Mouse (Mus musculus) forebrain, postnatal 0 days (tissue): Measurements from ENCODE around the gene Srsf3. TPM values are rescaled to one million over a fixed set of nuclear protein-coding genes. Genes with fewer than 3 reads are reported as not detected.

Experiments
- ATAC-seq: fragments of 200-750 bp; cut with Nextera tagmentation; 2 replicates; pipeline ENCODE4 v1.8.0; 2017; ENCODE audit warnings: mild to moderate bottlenecking, moderate library complexity
- DNase-seq: peaks from one replicate; pipeline ENCODE4 v3.0.0-alpha.2; 2015
- H3K27ac ChIP-seq: fragments of 300-500 bp; sonication (generic); 2 replicates; pipeline ENCODE4 v1.5.1; 2014; ENCODE audit warnings: low read depth, mild to moderate bottlenecking, antibody characterized with exemption, low read length, moderate library complexity, mixed read lengths
- H3K27me3 ChIP-seq: fragments of 300-500 bp; sonication (generic); 2 replicates; pipeline ENCODE4 v1.6.1; 2014; ENCODE audit warnings: mild to moderate bottlenecking, low read length, mixed read lengths; ENCODE audit not compliant: insufficient read depth
- H3K36me3 ChIP-seq: fragments of 300-500 bp; sonication (generic); 2 replicates; pipeline ENCODE4 v1.6.1; 2014; ENCODE audit warnings: mild to moderate bottlenecking, moderate library complexity; ENCODE audit not compliant: insufficient read depth
- H3K4me1 ChIP-seq: fragments of 300-500 bp; sonication (generic); 2 replicates; pipeline ENCODE4 v1.6.1; 2014; ENCODE audit warnings: antibody characterized with exemption; ENCODE audit not compliant: insufficient read depth
- H3K4me2 ChIP-seq: fragments of 300-500 bp; sonication (generic); 2 replicates; pipeline ENCODE4 v1.6.1; 2014; ENCODE audit warnings: low read depth, mild to moderate bottlenecking, moderate library complexity
- H3K4me3 ChIP-seq: fragments of 300-500 bp; sonication (generic); 2 replicates; pipeline ENCODE4 v1.5.1; 2014; ENCODE audit warnings: low read depth, low read length, mixed read lengths
- H3K9ac ChIP-seq: fragments of 300-500 bp; sonication (generic); 2 replicates; pipeline ENCODE4 v1.6.1; 2014; ENCODE audit warnings: mild to moderate bottlenecking
- H3K9me3 ChIP-seq: fragments of 300-500 bp; sonication (generic); 2 replicates; pipeline ENCODE4 v1.6.1; 2016; ENCODE audit warnings: low read length
- CTCF ChIP-seq: sonication (generic); IDR thresholded peaks from 2 replicates; pipeline ENCODE4 v1.5.1; 2016; ENCODE audit warnings: antibody characterized with exemption, control low read depth, low read depth
- WGBS: fragments of 180-500 bp; shearing (Covaris S2); extraction: QIAGEN DNeasy Blood & Tissue Kit; methylation state at CpG from one replicate; pipeline ENCODE4 v1.1.7; 2014; 5-methylcytosine and 5-hydroxymethylcytosine counted together
- polyA plus RNA-seq: library from polyadenylated mRNA; unstranded; fragments of >200 nt; fragmentation: Nextera tagmentation; extraction: Ambion mirVana; gene quantifications from 2 replicates; pipeline ENCODE4 v1.2.1, GENCODE M21; 2015
- total RNA-seq: library from RNA; depleted of rRNA; stranded (reverse); fragments of >200 nt; gene quantifications from 2 replicates; pipeline ENCODE4 v1.2.3, GENCODE M21; 2014

Gene Srsf3
- total and polyA plus RNA-seq, 2 experiments from 2014 or later = 287 to 367 TPM

DNA sequence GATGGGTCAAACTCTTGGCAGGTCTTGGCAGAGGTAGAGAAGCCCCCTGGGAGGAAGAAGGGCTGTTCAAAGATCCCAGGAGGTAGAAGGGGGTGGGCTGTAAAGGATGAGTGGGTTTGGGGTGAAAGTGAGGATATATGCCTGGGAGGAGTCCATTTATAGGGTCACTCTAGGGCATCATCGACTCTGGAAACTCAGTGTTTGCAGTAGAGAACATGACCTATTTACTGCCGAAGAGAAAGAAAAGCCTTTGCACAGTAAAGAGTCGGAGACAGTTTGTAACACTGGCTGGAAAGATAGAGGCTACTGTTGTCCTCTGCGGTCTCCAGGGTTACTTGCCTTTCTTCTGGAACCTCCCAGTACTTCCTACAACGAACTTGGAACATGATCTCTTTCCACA lies 40.9 kb downstream of the Srsf3 start:
- Histone ChIP-seq H3K4me3 (no peak overlapping the region), H3K27ac (no peak overlapping the region), H3K4me2 (no peak overlapping the region), H3K4me1 (no peaks in the 10 kb centered on the region; the same call in 1 of the 2 replicates), H3K36me3 (no peaks in the 10 kb centered on the region), H3K27me3 (no peaks in the 10 kb centered on the region), H3K9ac (no peak overlapping the region), H3K9me3 (no peaks in the 10 kb centered on the region)
- ATAC-seq (no peak), DNase-seq (no peak)
- no peak for TF ChIP-seq CTCF
- 63% methylated on average over 5 of the region's 5 CpGs for WGBS

DNA sequence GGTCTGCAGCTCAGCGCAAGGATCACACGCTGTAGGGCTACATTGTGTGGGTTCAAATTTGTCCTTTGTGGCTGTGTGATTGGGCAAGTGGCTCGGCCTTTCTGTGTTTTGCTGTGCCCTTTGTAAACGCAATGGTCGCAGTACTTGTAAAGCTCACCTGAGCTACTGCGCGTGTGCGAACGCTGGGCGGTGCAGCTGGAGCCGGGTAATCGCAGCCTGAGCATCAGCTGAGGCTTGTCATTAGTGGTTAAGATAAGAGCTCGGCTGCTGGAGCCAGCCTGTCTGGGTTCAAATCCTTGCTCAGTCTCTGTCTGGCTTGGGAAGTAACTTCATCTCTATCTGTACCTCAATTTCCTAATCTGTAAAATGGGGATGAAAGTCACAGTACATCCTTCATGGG lies 41.7 kb downstream of the Srsf3 start:
- TF ChIP-seq CTCF = no peak
- H3K27me3 ChIP-seq = no peaks in the 10 kb centered on the region
- H3K27ac ChIP-seq = no peak overlapping the region
- no peaks in the 10 kb centered on the region; the same call in 1 of the 2 replicates for H3K4me1 ChIP-seq
- H3K9me3 ChIP-seq = no peaks in the 10 kb centered on the region
- no peak overlapping the region for H3K9ac ChIP-seq
- no peak overlapping the region for H3K4me3 ChIP-seq
- DNase-seq (no peak), ATAC-seq (no peak)
- 82% methylated on average over 13 of the region's 13 CpGs for WGBS
- H3K36me3 ChIP-seq = no peaks in the 10 kb centered on the region
- no peak overlapping the region for H3K4me2 ChIP-seq

DNA sequence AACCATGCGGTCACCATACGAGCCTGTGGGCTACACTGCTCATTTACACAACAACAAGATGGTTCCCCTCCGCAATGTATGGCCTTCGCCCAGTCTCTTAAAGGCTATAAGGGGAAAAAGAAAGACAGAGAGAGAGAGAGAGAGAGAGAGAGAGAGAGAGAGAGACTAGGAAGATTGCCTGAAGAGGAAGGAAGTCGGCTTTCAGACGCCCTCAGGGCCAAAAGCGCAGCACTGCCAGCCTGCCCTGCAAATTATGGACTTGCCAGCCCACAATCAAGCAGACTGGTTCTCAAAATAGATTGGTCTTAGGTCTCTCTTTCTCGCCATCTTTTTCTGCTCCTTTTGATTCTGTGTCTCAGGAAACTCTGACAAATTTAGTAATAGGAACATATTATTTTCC lies 43.8 kb downstream of the Srsf3 start:
- Histone ChIP-seq H3K36me3 (no peaks in the 10 kb centered on the region), H3K27ac (no peak overlapping the region), H3K9me3 (no peaks in the 10 kb centered on the region), H3K27me3 (no peaks in the 10 kb centered on the region), H3K9ac (no peak overlapping the region), H3K4me3 (no peak overlapping the region), H3K4me2 (no peak overlapping the region), H3K4me1 (peaks cover 3% of the 10 kb centered on the region; the same call in 1 of the 2 replicates)
- no peak for TF ChIP-seq CTCF
- DNase-seq (no peak), ATAC-seq (no peak)
- WGBS = 84% methylated on average over 8 of the region's 8 CpGs

DNA sequence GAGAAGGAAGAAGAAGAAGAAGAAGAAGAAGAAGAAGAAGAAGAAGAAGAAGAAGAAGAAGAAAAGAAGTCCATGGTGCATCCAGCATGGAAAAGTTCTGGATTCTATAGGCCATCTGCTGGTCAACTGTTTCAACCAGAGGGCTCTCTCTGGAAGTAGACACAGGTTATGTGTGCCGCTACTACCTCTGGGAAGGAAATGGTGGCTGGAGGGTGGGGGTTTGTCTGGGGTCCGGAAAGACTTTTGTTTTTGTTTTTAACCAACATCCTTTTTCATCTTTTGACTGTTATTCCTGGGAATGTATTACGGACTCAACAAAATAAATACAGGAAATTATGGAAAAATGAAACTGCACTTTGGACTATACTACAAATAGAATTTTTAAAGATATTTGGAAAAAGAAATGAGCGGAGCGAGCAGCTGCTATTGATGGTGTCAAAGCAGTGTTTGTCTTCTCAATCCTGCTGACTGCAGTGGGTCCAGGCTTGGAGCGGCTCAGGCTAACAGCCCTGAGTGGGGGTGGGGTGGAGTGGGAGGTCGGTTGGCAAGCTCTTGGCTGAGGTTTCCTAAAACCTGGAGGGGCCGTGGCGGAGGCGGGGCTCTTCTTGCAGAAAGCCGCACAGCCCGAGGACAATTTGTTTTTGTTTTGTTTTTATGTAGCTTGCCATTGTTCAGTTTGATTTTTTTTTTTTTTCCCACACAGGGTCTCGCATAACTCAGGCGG lies 45.5 kb downstream of the Srsf3 start:
- WGBS = 16% methylated on average over 14 of the region's 14 CpGs
- H3K4me3 ChIP-seq = peak overlapping the region; percentile 16
- no peak overlapping the region for H3K9ac ChIP-seq
- peaks cover 4% of the 10 kb centered on the region; the same call in 1 of the 2 replicates for H3K4me1 ChIP-seq
- H3K36me3 ChIP-seq = no peaks in the 10 kb centered on the region
- no peaks in the 10 kb centered on the region for H3K9me3 ChIP-seq
- TF ChIP-seq CTCF = no peak
- H3K27me3 ChIP-seq = no peaks in the 10 kb centered on the region
- DNase-seq (peak; percentile 56), ATAC-seq (peak; percentile 47; the same call in 1 of the 2 replicates)
- peak overlapping the region; percentile 42 for H3K4me2 ChIP-seq
- 0 out of 2 replicates have a peak overlapping the region, but pooled peaks have one; percentile 23 for H3K27ac ChIP-seq

DNA sequence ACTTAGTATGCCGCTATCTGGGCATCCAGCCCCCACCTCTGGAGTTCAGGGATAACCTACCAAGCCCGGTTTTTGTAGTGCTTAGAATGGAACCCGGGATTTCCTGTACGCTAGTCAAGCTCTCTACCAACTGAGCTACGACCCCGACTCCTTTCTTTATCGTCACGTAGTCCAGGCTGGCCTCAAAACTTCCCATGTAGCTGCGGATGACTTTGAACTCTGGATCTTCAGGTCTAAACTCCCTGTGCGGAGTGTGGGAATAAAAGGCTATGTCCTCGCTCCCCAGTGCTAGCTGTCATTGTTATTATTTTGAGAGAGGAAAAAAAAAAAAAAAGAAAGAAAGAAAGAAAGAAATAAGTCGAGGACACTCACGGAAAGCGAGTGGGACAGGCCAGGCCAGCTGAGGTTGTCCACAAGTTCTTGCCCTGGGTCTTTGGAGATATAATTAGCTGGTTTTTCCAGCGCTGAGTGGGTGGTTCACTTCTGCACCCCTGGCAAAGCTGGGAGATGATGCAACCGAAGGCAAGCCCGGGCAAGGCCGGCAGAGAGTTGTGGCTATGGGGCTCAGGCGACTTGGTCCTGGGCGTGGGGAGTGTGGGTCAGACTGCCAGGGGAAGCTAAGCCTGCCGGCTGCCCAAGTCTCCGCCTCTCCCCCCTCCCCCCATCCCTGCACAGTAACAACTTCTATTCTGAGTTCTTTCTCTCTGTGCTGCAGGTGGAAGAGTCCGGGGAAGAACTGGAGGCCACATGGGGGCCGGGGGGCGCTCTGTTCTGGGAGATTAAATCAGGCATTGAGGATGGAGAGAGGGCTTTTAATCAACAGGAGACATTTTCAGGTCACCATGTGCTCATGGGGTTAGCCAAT lies 46.3 kb downstream of the Srsf3 start:
- 7% methylated on average over 25 of the region's 25 CpGs for WGBS
- Histone ChIP-seq H3K4me3 (peak overlapping the region; percentile 16), H3K4me2 (peak overlapping the region; percentile 42), H3K27me3 (no peaks in the 10 kb centered on the region), H3K9me3 (no peaks in the 10 kb centered on the region), H3K36me3 (no peaks in the 10 kb centered on the region), H3K4me1 (peaks cover 4% of the 10 kb centered on the region; the same call in 1 of the 2 replicates), H3K27ac (0 out of 2 replicates have a peak overlapping the region, but pooled peaks have one; percentile 35), H3K9ac (no peak overlapping the region)
- ATAC-seq = peak; percentile 38
- DNase-seq = no peak
- TF ChIP-seq CTCF = no peak

DNA sequence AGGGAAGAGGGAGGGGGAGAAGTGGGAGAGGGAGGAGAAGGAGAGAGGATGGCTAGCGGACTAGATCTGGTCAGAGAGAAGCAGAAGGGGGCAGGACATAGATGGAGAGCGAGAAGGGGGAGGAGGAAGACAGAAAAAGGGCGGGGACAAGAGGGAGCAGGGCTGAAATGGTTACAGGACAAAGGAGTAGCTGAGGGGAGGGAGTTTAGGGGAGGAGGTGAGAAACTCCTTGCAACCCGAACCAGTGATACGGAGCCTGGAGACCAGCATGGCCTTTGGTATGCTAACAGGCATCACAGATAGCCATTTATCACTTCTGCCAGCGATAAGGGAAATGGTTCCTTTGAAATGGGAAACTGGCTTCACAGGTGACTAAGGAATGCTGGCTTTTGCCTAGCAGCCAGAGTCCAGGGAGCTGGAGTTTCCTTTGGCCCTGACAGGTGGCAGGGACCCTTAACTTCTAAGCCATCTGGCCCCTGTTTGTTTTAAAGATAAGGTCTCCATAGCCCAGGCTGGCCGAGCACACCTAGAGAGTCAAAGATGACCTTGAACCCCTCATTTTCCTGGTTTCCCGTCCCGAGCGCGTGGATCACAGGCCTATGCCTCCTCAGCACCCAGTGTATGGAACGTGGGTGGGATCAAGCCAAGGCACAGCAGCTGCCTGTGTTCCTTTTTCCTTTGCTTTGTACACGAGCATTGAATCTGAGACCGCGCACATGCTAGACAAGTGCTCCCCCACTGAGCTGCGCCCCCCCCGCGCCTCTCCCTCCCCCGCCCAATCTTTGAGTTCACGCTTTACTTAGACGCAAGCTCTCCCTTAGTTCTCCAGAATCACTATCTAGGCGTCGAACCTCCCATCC lies 48.6 kb downstream of the Srsf3 start:
- TF ChIP-seq CTCF = no peak
- Histone ChIP-seq H3K9ac (peak overlapping the region; percentile 18; the same call in 1 of the 2 replicates), H3K4me2 (peak overlapping the region; percentile 8), H3K9me3 (no peaks in the 10 kb centered on the region), H3K4me3 (no peak overlapping the region), H3K36me3 (no peaks in the 10 kb centered on the region), H3K27ac (no peak overlapping the region), H3K27me3 (no peaks in the 10 kb centered on the region), H3K4me1 (peaks cover 4% of the 10 kb centered on the region; the same call in 1 of the 2 replicates)
- 11% methylated on average over 22 of the region's 23 CpGs for WGBS
- peak; percentile 47 for ATAC-seq
- peak; percentile 32 for DNase-seq
